Mouse (Mus musculus): ENCODE measurements around the gene Tspan3.

Tspan3 gene

GRCm38 (mm10) chr9:56165377-56165776, at the start of gene Tspan3:
Tspan3 (minus strand) TSS chr9:56165477.
- no peak for DNase-seq

GRCm38 (mm10) chr9:56213451-56214291, 48.4 kb upstream of the Tspan3 start:
- DNase-seq: peak; percentile 15

GRCm38 (mm10) chr9:56208817-56209216, 43.5 kb upstream of the Tspan3 start:
- no peak for DNase-seq

- DNase-seq: no peak
Measured at GRCm38 (mm10) chr9:56207516-56207915, 42.2 kb upstream of the Tspan3 start.

- no peak for DNase-seq
Measured at GRCm38 (mm10) chr9:56207083-56207482, 41.8 kb upstream of the Tspan3 start.

- DNase-seq: no peak
Measured at GRCm38 (mm10) chr9:56205336-56205735, 40.1 kb upstream of the Tspan3 start.

GRCm38 (mm10) chr9:56204316-56204715, 39.0 kb upstream of the Tspan3 start:
- no peak for DNase-seq

GRCm38 (mm10) chr9:56200645-56201314, 35.5 kb upstream of the Tspan3 start:
- DNase-seq: peak; percentile 80

GRCm38 (mm10) chr9:56200200-56200599, 34.9 kb upstream of the Tspan3 start:
- no peak for DNase-seq

- DNase-seq: no peak
Measured at GRCm38 (mm10) chr9:56196921-56197320, 31.6 kb upstream of the Tspan3 start.

GRCm38 (mm10) chr9:56195193-56195592, 29.9 kb upstream of the Tspan3 start:
- no peak for DNase-seq

GRCm38 (mm10) chr9:56191498-56192455, 26.5 kb upstream of the Tspan3 start:
- DNase-seq: no peak

- no peak for DNase-seq
Measured at GRCm38 (mm10) chr9:56180118-56180781, 15.0 kb upstream of the Tspan3 start.

- DNase-seq: peak; percentile 21
Measured at GRCm38 (mm10) chr9:56179416-56180117, 14.3 kb upstream of the Tspan3 start.

- DNase-seq: no peak
Measured at GRCm38 (mm10) chr9:56177354-56177753, 12.1 kb upstream of the Tspan3 start.

- DNase-seq: no peak
Measured at GRCm38 (mm10) chr9:56175316-56175715, 10.0 kb upstream of the Tspan3 start.

- DNase-seq: no peak
Measured at GRCm38 (mm10) chr9:56167690-56168089, 2.4 kb upstream of the Tspan3 start.

GRCm38 (mm10) chr9:56166161-56166560, 884 bp upstream of the Tspan3 start:
- DNase-seq: peak; percentile 61

- peak; percentile 88 for DNase-seq
Measured at GRCm38 (mm10) chr9:56160341-56161141, 4.7 kb downstream of the Tspan3 start.

GRCm38 (mm10) chr9:56159456-56159855, 5.8 kb downstream of the Tspan3 start:
- DNase-seq: no peak

- DNase-seq: no peak
Measured at GRCm38 (mm10) chr9:56158077-56158476, 7.2 kb downstream of the Tspan3 start.
